Mouse (Mus musculus): ENCODE measurements around the gene Usp44.

DNA sequence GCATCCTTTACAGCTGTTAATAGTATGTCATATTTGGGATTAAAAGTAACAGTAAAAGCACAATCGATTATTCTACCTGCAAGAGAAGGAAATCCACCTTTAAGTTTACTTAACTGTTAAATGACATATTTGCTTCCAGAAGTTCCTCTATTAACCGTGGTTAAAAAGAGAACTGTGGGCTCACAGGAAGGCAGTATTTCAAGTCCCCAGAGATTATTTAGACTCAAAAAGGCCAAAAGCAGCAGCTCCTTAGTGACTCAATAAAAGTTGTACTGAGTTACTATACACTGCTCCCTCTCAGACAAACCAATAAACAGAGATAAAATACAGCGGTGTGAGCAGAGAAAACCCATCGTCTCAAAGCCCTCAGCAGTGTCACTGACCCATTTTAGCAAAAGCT, 37.5 kb downstream of the Usp44 start:
- no peak for TF ChIP-seq POLR2A (IDR thresholded peaks at IDR 0.05; ENCODE audit: insufficient read depth, low read depth, low read length)
- no peak for TF ChIP-seq CTCF (IDR thresholded peaks at IDR 0.05; ENCODE audit: insufficient read depth, low read depth, low read length)

All from olfactory bulb, adult 2 months (tissue).